Mouse (Mus musculus) kidney, postnatal 36 days (tissue): ENCODE data around the gene Cep41.
A peak's percentile ranks its signal among the peaks of the same experiment; 100 is the strongest.

Experiments used
- DNase-seq, 2 experiments: peaks; one replicate each; pipeline ENCODE4 v3.0.0; 2021 to 2022; ENCODE audit warnings: mixed read lengths in 2 of 2

Gene Cep41

GRCm38 (mm10) chr6:30621986-30622389, 71.6 kb downstream of the Cep41 start:
- DNase-seq, result no peak

GRCm38 (mm10) chr6:30620994-30621393, 72.6 kb downstream of the Cep41 start:
- DNase-seq, result no peak

- DNase-seq, result no peak
Observed at GRCm38 (mm10) chr6:30620591-30620990, 73.0 kb downstream of the Cep41 start.

GRCm38 (mm10) chr6:30619606-30620005, 73.9 kb downstream of the Cep41 start:
- no peak for DNase-seq

GRCm38 (mm10) chr6:30618735-30619134, 74.8 kb downstream of the Cep41 start:
- no peak for DNase-seq

- DNase-seq, result no peak
Observed at GRCm38 (mm10) chr6:30617959-30618590, 75.5 kb downstream of the Cep41 start.

GRCm38 (mm10) chr6:30617020-30617958, 76.3 kb downstream of the Cep41 start:
- DNase-seq, result peak; percentile 8 to 34

- no peak for DNase-seq
Observed at GRCm38 (mm10) chr6:30616491-30616941, 77.0 kb downstream of the Cep41 start.

GRCm38 (mm10) chr6:30615741-30616140, 77.8 kb downstream of the Cep41 start:
- DNase-seq, result no peak

GRCm38 (mm10) chr6:30614251-30614650, 79.3 kb downstream of the Cep41 start:
- no peak for DNase-seq

- no peak for DNase-seq
Observed at GRCm38 (mm10) chr6:30611212-30611611, 82.3 kb downstream of the Cep41 start.

- no peak for DNase-seq
Observed at GRCm38 (mm10) chr6:30610710-30611109, 82.8 kb downstream of the Cep41 start, which contains the start of gene Cpa5. Gene Cpa5, plus strand, starts transcription at chr6:30611010.

- no peak for DNase-seq
Observed at GRCm38 (mm10) chr6:30605672-30606071, 87.9 kb downstream of the Cep41 start.

- DNase-seq, result no peak
Observed at GRCm38 (mm10) chr6:30605111-30605510, 88.4 kb downstream of the Cep41 start.

- no peak for DNase-seq
Observed at GRCm38 (mm10) chr6:30604342-30604867, 89.1 kb downstream of the Cep41 start.
